Mouse (Mus musculus) gastrocnemius, adult 18-20 months (tissue): Measurements from ENCODE around the gene Dnajc13. TPM values are rescaled to one million over a fixed set of nuclear protein-coding genes. Genes with fewer than 3 reads are reported as not detected.
A peak's percentile ranks its signal among the peaks of the same experiment; 100 is the strongest.

Source experiments
- DNase-seq: peaks from one replicate; pipeline ENCODE4 v3.0.0; 2021; ENCODE audit warnings: low spot score
- long read RNA-seq, 2 experiments: library from polyadenylated mRNA; stranded (forward); transcript quantifications; one replicate each; pipeline ENCODE4 v2.0.0; 2021
- total RNA-seq, 2 experiments: library from RNA; stranded (reverse); gene quantifications; 2 replicates each; pipeline ENCODE4 v1.2.3; 2021

Dnajc13 gene
- total RNA-seq, result 10 to 100 TPM; 29.0 to 31.3 TPM
- long read RNA-seq, experiment 1, full-length matches to known transcripts, result 1 of 15 reads
- long read RNA-seq, experiment 1, partial matches to known transcripts, result 4 of 15 reads
- long read RNA-seq, experiment 1, other reads (novel, unspliced or antisense), result 10 of 15 reads
- long read RNA-seq, experiment 2, partial matches to known transcripts, result 6 of 12 reads
- long read RNA-seq, experiment 2, other reads (novel, unspliced or antisense), result 6 of 12 reads

- DNase-seq, result peak; percentile 99
Measured at GRCm38 (mm10) chr9:104262823-104263352, at the start of gene Dnajc13. TSS of gene Dnajc13 (minus strand) at chr9:104262930.

GRCm38 (mm10) chr9:104306734-104307133, 44.0 kb upstream of the Dnajc13 start:
- peak; percentile 65 for DNase-seq

- no peak for DNase-seq
Measured at GRCm38 (mm10) chr9:104305333-104306111, 42.8 kb upstream of the Dnajc13 start.

- no peak for DNase-seq
Measured at GRCm38 (mm10) chr9:104304800-104305199, 42.1 kb upstream of the Dnajc13 start.

DNA sequence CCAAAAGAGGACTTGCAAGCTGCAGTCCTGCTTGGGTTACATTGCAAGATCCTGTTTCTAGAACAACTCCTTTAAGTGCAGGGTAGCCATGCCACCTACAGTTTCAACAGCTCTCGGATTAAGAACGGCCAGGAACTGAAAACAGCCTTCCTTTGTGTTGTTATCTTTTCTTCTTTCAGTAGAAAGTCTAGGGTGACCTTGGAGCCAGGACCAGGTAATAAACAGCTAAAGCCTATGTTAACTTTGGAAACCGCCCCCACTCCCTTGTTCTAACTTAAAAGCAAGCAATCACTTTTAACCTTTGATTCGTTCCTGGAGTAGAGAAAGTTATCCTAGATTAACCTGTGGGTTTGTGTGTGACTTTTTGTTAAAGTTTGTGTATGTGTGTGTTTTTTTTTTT, 41.6 kb upstream of the Dnajc13 start:
- no peak for DNase-seq

GRCm38 (mm10) chr9:104300569-104300968, 37.8 kb upstream of the Dnajc13 start:
- DNase-seq, result no peak

DNA sequence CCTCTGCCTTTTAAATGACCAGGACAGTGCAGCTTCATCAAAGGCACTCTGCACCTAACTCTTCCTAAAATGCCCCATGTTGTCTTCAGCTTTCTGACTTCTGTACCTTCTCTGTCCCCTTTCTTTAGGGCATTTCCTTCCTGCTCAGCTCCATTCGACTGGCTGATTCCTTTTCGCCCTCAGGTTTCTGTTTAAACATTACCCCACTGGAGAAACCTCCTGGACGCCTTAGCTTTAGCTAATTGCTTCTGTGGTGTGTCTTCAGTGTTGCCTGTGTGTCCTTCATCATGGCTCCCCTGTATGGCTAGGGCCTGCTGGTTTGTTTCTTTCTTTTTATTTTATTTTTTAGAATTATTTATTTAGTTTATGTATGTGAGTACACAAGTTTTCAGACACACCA, 34.3 kb upstream of the Dnajc13 start:
- DNase-seq, result no peak

DNA sequence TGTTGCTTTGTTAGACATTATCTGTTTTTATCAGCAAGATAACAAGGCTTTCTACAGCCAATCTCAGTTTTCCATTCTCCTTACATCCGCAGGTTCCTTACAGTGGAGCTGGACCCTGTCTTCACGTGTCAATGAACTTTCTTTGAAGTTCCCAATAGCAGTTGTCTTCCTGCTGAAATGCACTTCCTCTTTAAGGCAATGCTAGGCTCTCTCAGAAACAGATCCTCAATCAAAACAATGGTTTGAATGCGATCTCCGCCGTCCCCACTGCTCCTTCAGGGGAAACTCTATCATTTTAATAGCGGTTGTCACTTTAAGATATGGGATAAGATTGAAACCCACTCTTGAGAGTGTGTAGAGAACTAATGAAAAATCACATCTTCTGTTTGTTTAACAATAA, 22.2 kb upstream of the Dnajc13 start:
- no peak for DNase-seq

- no peak for DNase-seq
Measured at GRCm38 (mm10) chr9:104282536-104282935, 19.8 kb upstream of the Dnajc13 start.

DNA sequence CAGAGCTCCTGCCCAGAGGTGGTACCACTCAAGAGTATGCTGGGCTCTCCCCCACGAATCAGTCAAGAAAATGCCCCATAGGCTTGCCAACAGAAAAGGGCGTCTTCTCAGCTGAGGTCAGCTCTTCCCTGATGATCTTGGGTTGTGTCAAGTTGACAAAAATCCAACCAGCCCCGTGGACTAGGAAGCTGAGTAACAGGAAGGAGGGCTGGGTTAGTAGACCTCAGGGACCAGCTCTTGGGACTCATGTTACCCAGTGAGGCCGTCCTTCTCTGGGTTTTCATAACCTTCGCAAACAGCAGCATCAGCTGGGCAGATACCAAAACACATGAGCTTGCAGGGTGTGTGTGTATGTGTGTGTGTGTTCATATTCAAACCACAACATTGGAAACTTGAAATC, 19.0 kb upstream of the Dnajc13 start:
- DNase-seq, result peak; percentile 43

GRCm38 (mm10) chr9:104280725-104281495, 18.2 kb upstream of the Dnajc13 start:
- DNase-seq, result no peak

DNA sequence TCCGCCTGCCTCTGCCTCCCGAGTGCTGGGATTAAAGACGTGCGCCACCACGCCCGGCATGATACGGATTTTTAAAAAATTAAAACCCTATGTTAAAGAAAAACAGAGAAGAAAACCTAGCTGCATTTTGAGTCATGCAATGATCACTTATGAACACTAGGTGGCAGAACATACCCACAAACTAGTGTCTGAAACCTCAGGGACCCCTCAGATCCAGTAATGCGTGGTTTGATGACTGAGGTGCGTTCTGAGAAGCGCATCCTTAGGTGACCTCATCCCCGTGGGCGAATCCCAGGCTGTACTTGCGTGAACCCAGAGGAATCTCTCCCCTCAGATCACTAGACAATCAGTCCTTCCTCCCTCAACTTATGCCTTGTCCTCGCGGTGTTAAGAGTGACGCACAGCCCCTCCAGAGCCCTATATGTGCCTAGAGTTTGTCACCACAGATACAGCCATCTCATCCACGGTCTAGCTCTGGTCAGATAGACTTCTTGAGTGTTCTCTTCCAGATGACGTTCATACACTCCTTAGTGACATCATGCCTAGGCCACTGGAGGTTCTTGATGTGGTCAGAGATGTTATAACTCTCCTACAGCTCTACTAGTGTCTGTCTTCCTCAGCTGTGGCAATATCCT, 14.9 kb upstream of the Dnajc13 start:
- no peak for DNase-seq

GRCm38 (mm10) chr9:104275084-104275785, 12.5 kb upstream of the Dnajc13 start:
- DNase-seq, result no peak

- no peak for DNase-seq
Measured at GRCm38 (mm10) chr9:104272057-104272456, 9.3 kb upstream of the Dnajc13 start.

DNA sequence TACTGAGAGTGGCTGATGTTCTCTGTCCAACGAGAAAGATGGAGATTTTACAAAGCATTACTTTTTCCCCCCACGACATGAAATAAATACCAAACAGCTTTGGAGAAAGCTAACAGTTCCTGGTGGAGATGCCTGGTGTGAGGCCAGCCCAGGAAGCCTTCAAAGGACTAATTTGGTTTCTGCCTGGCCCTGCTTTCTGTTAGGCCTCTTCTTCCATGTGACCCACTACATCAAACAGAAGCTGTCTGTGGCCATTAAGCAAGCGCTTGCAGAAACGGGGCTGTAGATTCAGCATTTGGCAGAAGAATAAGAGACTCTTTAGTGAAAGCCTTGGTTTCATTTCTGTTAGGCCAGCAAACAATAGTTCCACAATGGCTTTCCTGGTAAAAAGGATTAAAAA, 8.9 kb upstream of the Dnajc13 start:
- DNase-seq, result no peak

- DNase-seq, result no peak
Measured at GRCm38 (mm10) chr9:104269944-104270343, 7.2 kb upstream of the Dnajc13 start.

DNA sequence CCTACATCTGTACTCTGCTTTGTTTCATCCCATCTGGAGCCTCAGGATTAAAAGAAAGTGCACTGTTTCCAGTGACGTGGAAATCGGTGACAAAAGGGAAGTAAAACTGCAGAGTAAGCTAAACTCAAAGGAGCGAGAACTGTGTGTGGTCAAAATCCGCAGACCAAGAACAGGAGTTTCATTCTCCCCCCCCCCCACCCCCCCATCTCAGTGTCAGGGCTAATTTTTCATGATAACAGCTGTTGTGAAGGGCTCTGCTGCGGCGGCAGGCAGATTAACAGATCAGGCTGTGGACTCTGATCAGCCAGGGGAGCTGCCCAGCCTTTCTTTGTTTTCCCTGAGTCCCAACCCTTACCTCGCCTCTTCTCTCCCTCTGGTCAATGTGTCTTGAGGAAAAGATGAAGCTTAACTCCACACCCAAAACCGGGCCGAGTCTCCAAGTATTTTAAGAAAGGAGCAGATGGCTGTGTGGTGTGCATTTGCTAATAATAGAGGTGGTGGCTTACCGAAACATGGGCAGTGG, 6.7 kb upstream of the Dnajc13 start:
- no peak for DNase-seq

DNA sequence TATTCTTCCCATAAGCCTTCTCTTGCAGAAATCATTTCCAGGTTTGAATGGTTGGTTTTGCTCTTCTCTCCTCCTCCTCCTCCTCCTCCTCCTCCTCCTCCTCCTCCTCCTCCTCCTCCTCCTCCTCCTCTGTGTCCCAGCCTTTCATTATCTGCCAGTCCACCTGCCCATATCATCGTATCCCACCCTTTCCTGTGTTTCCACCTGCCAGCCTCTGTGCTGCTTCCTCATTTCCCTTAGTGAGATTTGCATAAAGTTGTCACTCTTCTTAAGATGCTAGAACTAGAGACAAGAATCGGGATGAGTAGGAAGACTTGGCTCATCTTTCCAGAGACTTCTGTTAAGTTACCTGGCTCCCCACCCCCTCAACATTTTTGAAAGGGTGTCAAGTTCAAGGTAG, 1.8 kb upstream of the Dnajc13 start:
- DNase-seq, result no peak

DNA sequence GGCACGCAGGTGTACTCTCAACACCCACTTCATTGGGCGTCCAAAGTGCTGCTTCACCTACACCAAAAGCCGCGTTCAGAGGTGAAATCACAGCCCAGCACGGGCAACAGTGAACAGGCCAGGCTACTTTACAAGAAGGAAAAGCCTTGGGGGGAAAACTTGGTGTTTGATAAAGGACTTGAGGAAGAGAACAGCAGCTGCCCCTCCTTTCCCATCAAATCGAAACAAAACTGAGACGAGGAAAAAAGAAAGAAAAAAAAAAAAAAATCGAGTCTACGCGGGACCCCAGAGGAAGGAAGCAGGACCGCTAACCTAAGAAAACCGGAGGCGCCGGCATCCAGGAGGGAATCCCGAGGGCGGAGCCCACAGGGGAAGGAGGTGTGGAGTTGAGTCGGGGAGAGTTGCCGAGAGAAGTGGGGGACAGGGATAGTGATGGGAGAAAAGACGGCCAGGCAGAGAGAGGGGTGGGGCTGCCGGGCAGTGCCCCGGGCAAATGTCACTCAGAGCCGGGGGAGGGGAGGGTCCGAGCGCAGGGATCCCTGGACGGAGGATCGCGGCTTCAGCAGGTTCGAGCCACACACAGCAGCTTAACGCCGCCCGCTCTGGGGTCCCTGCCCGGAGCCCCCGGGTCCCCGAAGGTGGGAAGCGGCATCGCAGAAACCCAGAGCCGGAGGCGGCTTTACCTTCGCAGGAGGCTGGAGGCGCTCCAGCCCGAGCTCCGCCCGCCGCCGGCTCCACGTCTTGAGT, 541 bp downstream of the Dnajc13 start:
- no peak for DNase-seq

DNA sequence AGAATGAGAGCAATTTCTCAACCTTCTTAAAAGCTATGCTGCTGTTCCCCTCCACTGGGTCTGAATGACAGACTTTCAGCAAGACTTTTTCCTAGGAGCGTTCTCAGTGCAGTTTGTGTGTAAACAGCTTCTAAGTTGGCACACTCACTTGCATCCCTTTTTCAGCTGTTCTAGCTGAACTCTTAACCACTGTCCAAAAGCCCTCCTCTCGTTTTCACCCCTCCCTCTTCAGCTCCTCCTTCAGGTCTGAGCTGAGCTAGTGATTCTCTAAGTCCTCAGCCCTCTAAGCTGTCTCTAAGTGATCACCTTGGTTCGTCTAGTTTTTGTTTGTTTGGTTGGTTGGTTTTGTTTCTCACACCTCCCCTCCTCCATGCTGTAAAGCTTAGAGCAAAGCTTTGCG, 2.4 kb downstream of the Dnajc13 start:
- no peak for DNase-seq
